Mouse (Mus musculus) liver, embryonic 11.5 days (tissue): ENCODE measurements around the gene Parp6. TPM values are rescaled to one million over a fixed set of nuclear protein-coding genes. Genes with fewer than 3 reads are reported as not detected.
A peak's percentile ranks its signal among the peaks of the same experiment; 100 is the strongest.

Source experiments
- ATAC-seq: fragments of 200-750 bp; cut with Nextera tagmentation; replicated peaks from 2 replicates; pipeline ENCODE4 v1.8.0; 2017; ENCODE audit warnings: moderate number of reproducible peaks, mild to moderate bottlenecking, moderate TSS enrichment, moderate library complexity; ENCODE audit not compliant: low FRiP score
- DNase-seq: peaks from one replicate; pipeline ENCODE4 v3.0.0-alpha.2; 2017; ENCODE audit warnings: low spot score
- H3K27ac ChIP-seq: fragments of 300-500 bp; sonication (generic); 2 replicates; pipeline ENCODE4 v1.5.1; 2014; ENCODE audit warnings: mild to moderate bottlenecking, low read depth, low read length, control low read depth
- H3K27me3 ChIP-seq: fragments of 300-500 bp; sonication (generic); replicated peaks from 2 replicates; pipeline ENCODE4 v1.6.1; 2014; ENCODE audit warnings: low read length, mixed read lengths; ENCODE audit not compliant: control insufficient read depth, insufficient read depth
- H3K36me3 ChIP-seq: fragments of 300-500 bp; sonication (generic); 2 replicates; pipeline ENCODE4 v1.6.1; 2014; ENCODE audit warnings: mild to moderate bottlenecking, low read length, moderate library complexity, mixed read lengths; ENCODE audit not compliant: control insufficient read depth, insufficient read depth
- H3K4me1 ChIP-seq: fragments of 300-500 bp; sonication (generic); replicated peaks from 2 replicates; pipeline ENCODE4 v1.6.1; 2014; ENCODE audit warnings: low read length, mixed read lengths; ENCODE audit not compliant: control insufficient read depth, insufficient read depth
- H3K4me2 ChIP-seq: fragments of 300-500 bp; sonication (generic); 2 replicates; pipeline ENCODE4 v1.6.1; 2014; ENCODE audit warnings: mild to moderate bottlenecking, control low read depth, moderate library complexity
- H3K4me3 ChIP-seq: fragments of 300-500 bp; sonication (generic); 2 replicates; pipeline ENCODE4 v1.5.1; 2014; ENCODE audit warnings: low read depth, low read length, control low read depth
- H3K9ac ChIP-seq: fragments of 300-500 bp; sonication (generic); 2 replicates; pipeline ENCODE4 v1.6.1; 2014; ENCODE audit warnings: low read depth, low read length, control low read depth
- H3K9me3 ChIP-seq: fragments of 300-500 bp; sonication (generic); 2 replicates; pipeline ENCODE4 v1.6.1; 2016; ENCODE audit warnings: low read length, inconsistent platforms, mixed read lengths; ENCODE audit not compliant: control insufficient read depth
- WGBS: fragments of 180-500 bp; shearing (Covaris S2); extraction: QIAGEN DNeasy Blood & Tissue Kit; methylation state at CpG from one replicate; pipeline ENCODE4 v1.1.7; 2014; 5-methylcytosine and 5-hydroxymethylcytosine counted together
- polyA plus RNA-seq: library from polyadenylated mRNA; unstranded; fragments of >200 nt; fragmentation: Nextera tagmentation; extraction: Ambion mirVana; gene quantifications from 2 replicates; pipeline ENCODE4 v1.2.1, GENCODE M21; 2014

Gene Parp6
- polyA plus RNA-seq = 13.8 and 17.2 TPM in 2 replicates

DNA sequence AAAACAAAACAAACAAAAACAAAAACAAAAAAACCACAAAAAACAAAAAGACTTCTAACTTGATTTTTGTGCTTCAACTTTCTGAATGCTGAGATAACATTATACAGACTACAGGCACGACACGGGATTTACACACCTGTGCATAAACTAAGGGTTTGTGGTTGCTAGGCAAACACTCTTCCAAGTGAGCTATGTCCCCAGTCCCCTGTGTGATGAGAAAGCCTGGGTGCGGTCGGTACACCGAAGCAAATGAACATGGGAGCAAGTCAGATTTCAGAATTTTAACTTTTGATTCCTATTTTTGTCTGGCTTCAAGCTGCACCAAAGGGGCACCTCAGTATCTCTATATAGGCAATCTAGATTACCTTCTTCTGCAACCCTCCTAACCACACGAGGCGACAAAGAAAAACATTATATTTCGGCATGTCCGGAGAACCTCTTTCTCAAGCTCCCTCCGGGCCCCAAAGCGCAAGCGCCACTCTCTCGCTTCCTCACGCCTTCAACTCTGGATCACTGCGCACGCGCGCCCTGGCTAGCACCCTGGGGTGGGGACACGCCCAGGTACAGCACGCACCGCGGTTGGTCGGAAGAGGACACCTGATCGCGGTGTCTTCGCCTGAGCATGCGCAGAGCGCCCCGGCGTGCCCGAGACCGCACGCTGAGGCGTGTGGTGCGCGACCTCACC lies at the start of gene Parp6:
Parp6 (plus strand) TSS at position 663 of the 685 bp plus-strand sequence.
- ATAC-seq (peak; percentile 100), DNase-seq (peak; percentile 98)
- Histone ChIP-seq H3K9ac (peak within 1 kb of the TSS; percentile 84), H3K9me3 (no peaks in the 10 kb centered on the region), H3K27ac (peak within 1 kb of the TSS; percentile 77), H3K27me3 (no peaks in the 10 kb centered on the region), H3K4me3 (peak within 1 kb of the TSS; percentile 90), H3K4me2 (peak within 1 kb of the TSS; percentile 83), H3K4me1 (peaks cover 4% of the 10 kb centered on the region; the same call in 1 of the 2 replicates), H3K36me3 (no peaks in the 10 kb centered on the region)
- 1% methylated on average over 36 of the region's 36 CpGs for WGBS

DNA sequence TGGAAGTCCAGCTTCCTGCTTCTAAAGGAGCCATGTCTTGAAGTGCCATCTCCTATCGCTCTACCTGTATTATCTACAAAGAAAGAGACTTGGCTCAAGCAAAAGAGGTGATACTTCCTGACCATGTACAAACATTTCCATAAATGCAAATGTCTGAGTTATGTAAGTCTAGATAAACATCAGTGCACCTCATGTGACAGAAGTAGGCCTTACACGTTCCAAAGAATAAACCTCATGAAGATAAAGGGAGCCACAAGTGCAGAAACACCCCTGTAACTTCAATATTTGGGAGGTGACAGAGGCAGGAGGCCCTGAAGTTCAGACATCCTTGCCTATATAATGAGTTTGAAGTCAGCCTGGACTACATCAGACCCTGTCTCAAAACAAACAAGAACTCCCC lies 45.2 kb upstream of the Parp6 start:
- Histone ChIP-seq H3K4me1 (no peaks in the 10 kb centered on the region), H3K9ac (no peak overlapping the region), H3K9me3 (no peaks in the 10 kb centered on the region), H3K4me3 (no peak overlapping the region), H3K4me2 (no peak overlapping the region), H3K36me3 (no peaks in the 10 kb centered on the region), H3K27me3 (peaks cover 7% of the 10 kb centered on the region), H3K27ac (no peak overlapping the region)
- WGBS = 61% methylated on average over 2 of the region's 2 CpGs
- ATAC-seq (no peak), DNase-seq (no peak)

DNA sequence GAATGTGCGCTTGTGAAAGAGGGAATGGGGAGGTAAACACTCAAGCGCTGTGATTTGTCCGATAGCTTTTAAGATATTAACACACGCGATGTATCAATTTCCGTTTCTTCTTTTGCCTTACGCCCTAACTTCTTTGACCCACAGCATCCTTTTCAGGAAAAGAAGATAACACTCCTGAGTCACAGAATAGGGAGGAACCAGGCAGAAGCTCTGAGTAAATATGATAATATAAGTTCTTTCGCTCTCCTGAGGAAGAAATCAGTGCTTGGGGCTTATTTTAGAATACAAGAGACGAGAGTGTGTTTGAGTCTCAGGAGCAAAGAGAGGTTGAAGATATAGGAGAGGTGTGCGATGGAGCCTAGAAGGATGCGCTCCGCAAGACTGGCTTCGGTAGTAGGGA lies 39.7 kb upstream of the Parp6 start:
- no peak for DNase-seq
- Histone ChIP-seq H3K9ac (no peak overlapping the region), H3K36me3 (no peaks in the 10 kb centered on the region), H3K27me3 (peaks cover 38% of the 10 kb centered on the region), H3K9me3 (no peaks in the 10 kb centered on the region), H3K4me2 (peak overlapping the region; percentile 74), H3K27ac (no peak overlapping the region), H3K4me3 (peak overlapping the region; percentile 51; the same call in 1 of the 2 replicates), H3K4me1 (peaks cover 5% of the 10 kb centered on the region; the same call in 1 of the 2 replicates)
- WGBS = 16% methylated on average over 13 of the region's 13 CpGs
- ATAC-seq = no peak

DNA sequence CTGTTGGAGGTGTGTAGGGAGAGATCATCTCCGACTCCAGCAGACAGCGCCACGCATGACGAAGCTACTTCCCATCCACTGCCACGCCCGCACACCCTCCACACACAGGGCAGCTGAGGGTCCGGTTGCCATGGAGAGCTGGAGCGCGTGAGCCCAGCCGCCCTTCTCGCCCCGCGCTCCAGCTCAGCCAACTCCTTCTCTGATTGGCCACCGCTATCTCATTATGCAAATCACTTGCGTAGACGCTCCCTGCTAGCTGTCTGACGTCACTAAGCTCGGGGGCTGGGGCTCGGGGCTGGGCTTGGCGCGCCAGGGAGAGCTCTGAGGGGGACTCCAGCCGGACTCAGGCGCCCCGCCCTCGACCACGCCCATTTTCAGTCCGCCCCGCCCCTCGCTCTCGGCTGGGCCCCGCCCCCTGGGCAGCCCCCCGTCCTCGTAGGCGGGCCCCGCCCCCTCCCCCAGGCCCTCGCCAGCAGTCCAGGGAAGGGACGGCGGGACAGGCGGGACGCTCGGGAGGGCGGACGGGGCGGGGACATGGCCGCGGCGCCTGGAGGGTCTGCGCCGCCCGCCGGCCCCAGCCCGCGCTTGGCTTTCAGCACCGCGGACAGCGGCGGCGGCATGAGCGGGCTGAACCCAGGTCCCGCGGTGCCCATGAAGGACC lies 39.1 kb upstream of the Parp6 start, which contains the start of gene Celf6:
Celf6 (plus strand) TSS at position 74 of the 661 bp plus-strand sequence.
- H3K9me3 ChIP-seq = no peaks in the 10 kb centered on the region
- DNase-seq (peak; percentile 99), ATAC-seq (peak; percentile 98)
- H3K27me3 ChIP-seq = peaks cover 38% of the 10 kb centered on the region
- H3K4me1 ChIP-seq = peaks cover 5% of the 10 kb centered on the region; the same call in 1 of the 2 replicates
- no peaks in the 10 kb centered on the region for H3K36me3 ChIP-seq
- 0% methylated on average over 57 of the region's 61 CpGs for WGBS
- peak within 1 kb of the TSS; percentile 74 for H3K4me2 ChIP-seq
- H3K27ac ChIP-seq = no peak within 1 kb of the TSS
- H3K9ac ChIP-seq = no peak within 1 kb of the TSS
- H3K4me3 ChIP-seq = peak within 1 kb of the TSS; percentile 51

DNA sequence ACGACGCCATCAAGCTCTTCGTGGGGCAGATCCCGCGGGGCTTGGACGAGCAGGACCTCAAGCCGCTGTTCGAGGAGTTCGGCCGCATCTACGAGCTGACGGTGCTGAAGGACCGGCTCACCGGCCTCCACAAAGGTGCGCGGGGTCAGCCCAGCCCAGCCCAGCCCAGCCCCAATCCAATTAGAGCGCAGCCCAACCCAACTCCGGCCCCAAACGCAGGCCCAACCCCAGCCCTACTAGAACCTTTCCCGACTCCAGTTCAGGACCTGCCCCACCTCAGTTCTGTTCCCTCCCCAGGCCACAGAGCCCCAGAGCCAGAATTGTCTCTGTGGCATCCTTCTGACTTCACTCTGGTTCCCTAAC lies 38.6 kb upstream of the Parp6 start:
- H3K4me1 ChIP-seq = peaks cover 5% of the 10 kb centered on the region; the same call in 1 of the 2 replicates
- no peak overlapping the region for H3K9ac ChIP-seq
- no peaks in the 10 kb centered on the region for H3K9me3 ChIP-seq
- H3K27me3 ChIP-seq = peaks cover 38% of the 10 kb centered on the region
- ATAC-seq = no peak; the same call in 1 of the 2 replicates
- H3K4me2 ChIP-seq = peak overlapping the region; percentile 74
- DNase-seq = no peak
- WGBS = under 1% methylated on average over 20 of the region's 20 CpGs
- no peak overlapping the region for H3K27ac ChIP-seq
- H3K4me3 ChIP-seq = peak overlapping the region; percentile 51
- no peaks in the 10 kb centered on the region for H3K36me3 ChIP-seq

DNA sequence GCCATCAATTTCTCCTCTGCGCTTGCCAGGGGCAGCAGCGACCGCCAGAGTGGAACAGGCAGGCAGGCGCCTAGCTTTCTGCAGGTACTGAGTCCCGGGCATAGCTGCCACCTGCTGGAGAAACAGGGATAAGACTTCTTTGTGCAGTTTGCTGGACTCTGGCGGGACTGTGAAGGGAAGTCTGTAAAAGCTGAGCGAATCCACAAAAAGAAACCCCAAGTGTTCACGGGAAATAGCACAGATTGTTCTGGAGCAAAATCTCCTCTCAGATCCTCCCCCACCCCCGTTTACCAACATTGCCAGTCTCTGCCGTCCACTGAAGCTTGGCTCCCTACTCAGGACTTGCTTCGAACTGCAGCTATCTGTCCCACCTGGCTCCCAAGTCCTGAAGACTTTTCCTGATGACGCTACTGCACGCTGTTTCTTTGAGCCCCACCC lies 32.2 kb upstream of the Parp6 start:
- Histone ChIP-seq H3K9ac (no peak overlapping the region), H3K27ac (no peak overlapping the region), H3K4me3 (peak overlapping the region; percentile 8; the same call in 1 of the 2 replicates), H3K36me3 (no peaks in the 10 kb centered on the region), H3K4me1 (no peaks in the 10 kb centered on the region; the same call in 1 of the 2 replicates), H3K4me2 (peak overlapping the region; percentile 48), H3K27me3 (peaks cover 34% of the 10 kb centered on the region), H3K9me3 (no peaks in the 10 kb centered on the region)
- ATAC-seq (no peak), DNase-seq (peak; percentile 53)
- WGBS = 8% methylated on average over 13 of the region's 13 CpGs

DNA sequence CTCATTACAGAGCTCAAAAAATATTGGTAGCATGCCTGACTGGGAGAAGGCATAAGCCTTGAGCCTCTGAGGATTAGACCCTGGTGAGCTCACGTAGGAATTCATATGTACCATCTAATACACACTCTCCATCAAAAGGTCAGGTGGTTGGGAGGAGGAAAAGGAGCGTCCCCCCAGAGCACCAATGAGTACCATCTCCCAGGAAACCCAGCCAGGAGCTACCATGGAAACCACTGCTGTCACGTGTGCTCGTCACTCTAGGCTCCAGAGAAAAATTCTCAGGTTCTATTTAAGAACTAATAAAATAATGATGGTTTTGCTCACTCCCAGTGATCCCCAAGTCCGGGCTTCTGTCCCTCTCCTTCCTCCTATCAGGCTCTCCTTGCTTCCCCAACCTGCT lies 28.8 kb upstream of the Parp6 start:
- DNase-seq = no peak
- H3K27me3 ChIP-seq = peaks cover 25% of the 10 kb centered on the region
- H3K4me3 ChIP-seq = no peak overlapping the region
- WGBS = 62% methylated on average over 5 of the region's 5 CpGs
- H3K27ac ChIP-seq = no peak overlapping the region
- H3K4me1 ChIP-seq = no peaks in the 10 kb centered on the region; the same call in 1 of the 2 replicates
- ATAC-seq = no peak
- no peaks in the 10 kb centered on the region for H3K36me3 ChIP-seq
- no peak overlapping the region for H3K9ac ChIP-seq
- no peak overlapping the region for H3K4me2 ChIP-seq
- H3K9me3 ChIP-seq = no peaks in the 10 kb centered on the region

DNA sequence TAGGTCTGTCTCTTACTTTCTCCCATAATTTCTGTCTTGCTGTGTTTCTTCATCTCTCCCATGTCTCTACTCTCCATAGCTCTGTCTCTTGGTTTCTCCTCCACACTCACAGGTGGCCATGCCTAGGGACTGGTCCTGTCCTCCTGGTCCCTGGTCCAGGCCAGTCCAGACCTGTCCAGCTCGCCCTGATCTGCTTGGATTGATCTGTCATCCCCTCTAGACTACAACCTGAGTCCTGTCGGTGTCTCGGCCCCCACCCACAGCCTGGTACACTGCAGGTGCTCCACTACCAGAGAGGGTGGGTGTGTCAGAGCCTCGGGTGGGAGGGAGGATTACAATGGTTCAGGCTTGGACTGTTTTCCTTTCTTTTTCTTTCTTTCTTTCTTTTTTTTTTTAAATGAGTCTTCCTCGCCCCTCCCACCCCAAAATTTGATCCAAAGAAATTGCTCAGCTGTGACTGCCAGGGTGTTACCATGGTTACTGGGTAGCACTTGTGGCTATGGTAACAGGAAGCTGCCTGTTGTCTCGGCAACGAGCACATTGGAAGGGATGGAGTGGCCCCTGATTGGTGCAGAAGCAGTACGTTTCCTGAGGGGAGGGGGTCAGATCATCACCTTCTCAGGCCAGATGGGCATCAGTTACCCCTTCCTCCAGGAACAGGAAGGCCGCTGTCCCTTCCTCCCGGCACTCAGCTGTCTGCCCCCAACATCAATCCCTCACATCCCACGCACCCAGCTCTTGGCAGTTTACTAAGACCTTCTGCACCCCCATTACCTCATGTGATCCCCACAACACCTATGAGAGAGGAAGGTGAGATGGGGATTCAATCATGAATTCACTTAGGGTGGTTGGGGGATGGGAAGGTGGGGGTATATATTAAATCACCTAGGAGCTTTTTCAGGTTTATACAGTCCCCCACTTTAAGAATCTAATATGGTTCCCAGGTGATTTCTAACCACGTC lies 28.1 kb upstream of the Parp6 start:
- no peaks in the 10 kb centered on the region for H3K9me3 ChIP-seq
- no peaks in the 10 kb centered on the region for H3K36me3 ChIP-seq
- H3K9ac ChIP-seq = no peak overlapping the region
- DNase-seq (no peak), ATAC-seq (no peak)
- peaks cover 25% of the 10 kb centered on the region for H3K27me3 ChIP-seq
- WGBS = 45% methylated on average over 12 of the region's 12 CpGs
- H3K4me2 ChIP-seq = no peak overlapping the region
- no peak overlapping the region for H3K4me3 ChIP-seq
- no peak overlapping the region for H3K27ac ChIP-seq
- H3K4me1 ChIP-seq = no peaks in the 10 kb centered on the region; the same call in 1 of the 2 replicates
